Mouse (Mus musculus): ENCODE results near the gene D630045J12Rik.

DNA sequence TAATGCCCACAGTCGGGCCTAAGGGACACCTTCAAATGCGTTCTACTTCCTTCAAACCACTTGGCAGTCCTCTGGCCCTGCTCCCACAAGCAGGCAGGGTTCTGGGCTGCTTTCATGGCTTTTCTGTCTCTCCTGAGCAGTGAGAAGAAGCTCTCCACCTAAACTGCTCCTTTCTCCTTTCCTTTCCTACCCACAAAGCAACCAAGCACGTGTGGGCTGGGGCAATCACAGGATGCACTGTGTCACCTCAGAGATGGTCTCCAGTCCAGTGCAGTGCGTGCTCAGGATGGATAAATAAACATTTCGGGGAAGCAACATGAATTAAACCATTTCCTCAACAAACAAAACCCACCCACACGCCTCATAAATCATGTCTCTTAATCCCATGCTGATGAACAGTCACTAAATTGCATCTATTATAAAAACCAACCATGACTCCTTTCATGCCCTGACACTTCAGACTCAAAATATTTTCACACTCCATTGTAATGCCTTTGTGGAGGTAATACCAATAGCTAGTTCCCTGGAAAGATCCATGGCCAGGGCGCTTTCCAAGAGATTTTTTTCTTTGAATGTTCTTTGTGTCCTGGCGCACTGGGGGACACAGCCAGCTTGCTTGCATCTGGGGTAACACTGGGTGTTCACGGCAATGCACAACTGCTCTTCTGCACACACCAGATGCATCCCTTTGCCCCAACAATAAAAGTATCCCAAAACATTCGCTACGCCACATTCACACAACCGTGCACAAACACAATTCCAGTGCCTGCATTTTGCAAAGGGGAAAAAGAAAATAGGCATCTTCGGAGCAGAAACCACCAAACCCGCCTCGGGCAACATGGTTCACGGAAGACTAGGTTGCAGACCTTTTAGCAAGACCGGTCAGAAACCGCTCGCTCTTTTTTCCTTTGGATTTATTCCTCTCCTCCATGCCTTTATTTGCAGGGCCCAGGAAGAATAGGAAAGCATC, 758 bp downstream of the D630045J12Rik start:
- TF ChIP-seq ZNF384 (IDR thresholded peaks at IDR 0.05; ENCODE audit: low read depth, low read length) (no peak), E2F4 (IDR thresholded peaks at IDR 0.05; ENCODE audit: borderline replicate concordance, low read depth, low read length) (no peak), USF1 (IDR thresholded peaks at IDR 0.05; ENCODE audit: low read depth, low read length) (no peak), POLR2A (IDR thresholded peaks at IDR 0.05; ENCODE audit: control insufficient read depth in 1 of 2, insufficient read depth in 1 of 2, low read depth in 1 of 2, low read length in 2 of 2, poor library complexity in 1 of 2) (no peak), CTCF (IDR thresholded peaks at IDR 0.05 in 2 of 3, conservative IDR thresholded peaks at IDR 0.05 in 1 of 3; ENCODE audit: control insufficient read depth in 1 of 3, insufficient read depth in 1 of 3, low read depth in 2 of 3, low read length in 3 of 3, poor library complexity in 1 of 3, severe bottlenecking in 1 of 3) (no peak), MAZ (IDR thresholded peaks at IDR 0.05; ENCODE audit: low read depth, low read length) (no peak), NRF1 (IDR thresholded peaks at IDR 0.05; ENCODE audit: insufficient read depth, low read depth, low read length, poor library complexity, severe bottlenecking) (no peak), MYC (IDR thresholded peaks at IDR 0.05; ENCODE audit: low read depth, low read length) (no peak), GABPA (IDR thresholded peaks at IDR 0.05; ENCODE audit: low read depth, low read length) (no peak), USF2 (IDR thresholded peaks at IDR 0.05; ENCODE audit: borderline replicate concordance in 1 of 2, insufficient read depth in 1 of 2, low read depth in 1 of 2, low read length in 2 of 2) (no peak), NELFE (IDR thresholded peaks at IDR 0.05; ENCODE audit: low read depth, low read length) (no peak)
